Mouse (Mus musculus): ENCODE measurements around the gene S1pr1.

S1pr1 gene

GRCm38 (mm10) chr3:115714671-115715651 lies at the start of gene S1pr1:
TSS of gene S1pr1 (minus strand) at chr3:115715072.
- DNase-seq (ENCODE audit: low read depth, low spot score) = peak; percentile 91

DNA sequence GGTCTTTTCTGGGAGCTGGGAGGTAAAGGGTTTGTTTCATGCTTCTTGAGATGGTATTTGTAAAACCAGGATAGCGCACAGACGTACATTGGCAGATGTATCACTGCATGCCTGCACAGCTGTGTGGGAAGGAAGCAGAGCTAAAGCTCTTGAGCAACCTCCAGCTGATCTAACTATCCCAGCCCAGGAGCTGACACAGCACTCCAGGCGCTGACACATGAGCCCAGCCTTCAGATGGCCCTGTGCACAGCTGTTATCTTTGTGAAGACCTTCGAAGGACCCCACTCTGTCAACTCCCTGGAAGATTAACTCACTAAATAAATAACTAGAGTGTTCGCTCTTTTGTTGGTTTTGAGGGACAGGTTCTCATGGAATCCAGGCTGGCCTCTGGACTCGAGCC lies 48.4 kb upstream of the S1pr1 start:
- DNase-seq (ENCODE audit: low read depth, low spot score) = no peak

- no peak for DNase-seq (ENCODE audit: low read depth, low spot score)
Observed at GRCm38 (mm10) chr3:115762841-115763240, 48.0 kb upstream of the S1pr1 start.

GRCm38 (mm10) chr3:115759659-115760058 lies 44.8 kb upstream of the S1pr1 start:
- DNase-seq (ENCODE audit: low read depth, low spot score) = no peak

- no peak for DNase-seq (ENCODE audit: low read depth, low spot score)
Observed at GRCm38 (mm10) chr3:115758455-115758912, 43.6 kb upstream of the S1pr1 start.

- DNase-seq (ENCODE audit: low read depth, low spot score) = no peak
Observed at GRCm38 (mm10) chr3:115754466-115754865, 39.6 kb upstream of the S1pr1 start.

DNA sequence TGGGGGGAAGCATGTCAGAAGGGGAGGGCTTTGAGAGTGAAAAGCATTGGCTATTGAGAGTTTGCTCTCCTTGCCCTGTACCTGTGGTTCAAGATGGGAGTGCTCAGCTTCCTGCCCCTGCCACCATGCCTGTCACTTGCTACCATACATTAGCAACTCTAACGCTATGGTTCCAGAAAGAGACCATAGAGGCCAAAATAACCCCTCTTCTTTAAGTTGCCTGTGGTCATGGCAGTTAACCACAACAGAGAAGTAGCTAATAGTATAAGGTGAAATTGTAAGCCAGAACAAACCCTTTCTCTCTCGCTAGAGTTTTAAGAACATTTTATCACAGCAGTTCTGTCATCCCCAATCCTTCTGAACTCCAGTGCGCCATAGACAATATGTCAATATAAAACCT lies 35.5 kb upstream of the S1pr1 start:
- no peak for DNase-seq (ENCODE audit: low read depth, low spot score)

DNA sequence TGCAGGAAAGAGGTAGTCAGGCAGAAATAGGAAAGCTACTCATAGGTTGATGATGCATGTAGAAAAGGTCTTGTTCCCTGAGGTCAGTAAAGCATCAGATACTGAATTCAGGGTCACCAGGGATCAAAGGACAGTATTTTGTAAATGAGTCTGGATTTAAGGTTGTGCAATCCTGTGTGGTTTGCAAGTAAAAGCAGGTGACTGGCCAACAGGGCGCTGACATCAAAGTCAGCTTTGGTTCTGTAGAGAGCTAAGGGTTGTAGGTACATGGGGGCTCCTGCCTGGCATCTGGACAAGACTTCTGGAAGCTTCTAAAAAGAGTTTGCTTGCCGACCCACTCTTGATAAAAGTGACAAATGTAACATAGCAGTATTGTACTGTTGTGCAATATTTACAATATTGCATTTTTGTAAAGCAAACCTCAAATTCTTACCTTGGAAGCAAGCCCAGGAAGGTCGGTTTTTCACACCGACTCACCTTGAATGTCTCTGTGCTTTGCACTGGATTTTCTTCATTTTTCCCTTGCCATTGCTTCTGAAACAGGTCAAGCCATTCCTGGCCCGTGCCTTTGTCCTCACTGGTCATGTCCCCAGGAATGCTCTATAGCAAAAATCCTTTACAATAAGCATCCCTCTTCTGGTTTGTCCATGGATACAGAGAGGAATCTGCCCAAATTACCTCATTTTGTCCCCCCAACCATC lies 33.6 kb upstream of the S1pr1 start:
- no peak for DNase-seq (ENCODE audit: low read depth, low spot score)

DNA sequence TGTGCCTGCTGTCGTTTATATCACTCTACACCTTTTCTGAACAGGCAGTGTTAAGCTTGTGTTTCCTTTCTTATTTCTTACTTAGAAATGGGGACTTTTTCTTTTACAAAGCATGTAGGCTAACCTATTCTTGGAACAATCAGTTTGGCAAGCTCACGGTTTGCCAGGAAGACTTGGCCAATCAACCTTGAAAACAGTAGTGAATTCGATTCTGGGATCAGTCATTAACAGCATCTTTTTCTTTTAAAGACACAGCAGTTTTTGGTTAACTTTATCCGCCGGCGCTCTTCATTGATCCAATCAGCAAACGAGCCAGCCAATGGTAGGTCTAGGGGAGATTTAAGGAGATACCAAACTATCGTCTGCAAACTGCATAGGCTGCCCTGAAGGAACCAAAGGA lies 31.6 kb upstream of the S1pr1 start:
- no peak for DNase-seq (ENCODE audit: low read depth, low spot score)

DNA sequence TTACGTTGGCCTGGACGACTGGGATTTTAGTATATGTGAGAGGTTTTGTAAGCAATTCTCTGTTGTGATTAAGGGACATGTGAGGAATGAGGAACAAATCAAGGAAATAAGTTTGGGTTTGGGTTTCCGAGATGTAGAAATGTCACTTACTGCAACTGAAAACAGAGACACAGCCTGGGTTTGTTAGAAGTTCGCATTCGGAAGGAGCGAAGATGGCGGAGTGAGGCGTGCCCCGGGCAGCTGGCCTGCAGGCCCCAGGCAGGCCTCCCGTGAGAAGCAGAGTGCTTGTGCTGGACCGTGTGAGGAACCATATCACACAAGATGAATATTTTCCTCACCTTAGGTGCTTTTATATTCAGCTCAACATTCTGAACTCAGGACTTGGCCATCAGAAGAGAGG lies 30.2 kb upstream of the S1pr1 start:
- no peak for DNase-seq (ENCODE audit: low read depth, low spot score)

DNA sequence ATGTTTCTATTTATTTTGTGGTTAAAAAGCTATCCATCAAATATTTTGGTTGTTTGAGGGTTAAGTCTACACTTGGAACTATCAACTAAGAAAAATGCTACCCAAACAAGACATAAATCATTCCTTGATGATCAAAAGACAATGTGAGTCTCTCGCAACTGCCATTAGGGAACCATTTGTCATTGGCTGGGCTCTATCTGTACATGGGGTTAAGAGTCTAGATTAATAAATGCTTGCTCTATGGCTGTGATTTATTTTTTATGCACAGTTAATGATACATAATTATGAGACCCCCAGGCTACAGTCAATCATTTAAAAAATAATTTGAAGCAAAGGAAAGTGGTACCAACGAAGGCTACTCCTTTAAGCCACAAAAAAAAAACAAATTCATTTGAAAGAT lies 23.7 kb upstream of the S1pr1 start:
- DNase-seq (ENCODE audit: low read depth, low spot score) = no peak

DNA sequence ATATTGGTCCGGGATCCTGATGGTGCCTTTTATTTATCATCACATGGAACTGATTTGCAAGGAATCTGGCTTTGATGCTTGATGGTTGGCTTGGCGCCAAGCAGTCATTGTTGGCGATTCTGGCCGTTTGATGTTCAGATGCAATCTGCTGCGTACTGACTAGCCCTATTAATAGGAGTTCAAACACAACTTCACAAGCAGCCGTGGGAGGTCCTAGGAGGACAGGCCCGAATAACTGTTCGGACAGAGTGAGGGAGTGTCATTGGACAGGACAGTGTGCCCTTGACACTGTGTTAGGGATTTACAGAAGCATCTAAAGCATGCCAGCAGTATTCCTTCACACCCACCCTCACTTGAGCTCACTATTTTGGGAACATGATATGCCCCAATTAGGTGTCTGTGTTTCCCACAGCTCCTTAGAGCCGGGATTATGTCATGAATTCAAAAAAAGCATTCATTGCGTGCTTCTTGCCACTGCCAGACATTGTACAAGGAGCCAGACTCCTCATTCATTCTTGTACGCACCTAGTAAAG lies 23.0 kb upstream of the S1pr1 start:
- peak; percentile 75 for DNase-seq (ENCODE audit: low read depth, low spot score)

- no peak for DNase-seq (ENCODE audit: low read depth, low spot score)
Observed at GRCm38 (mm10) chr3:115735540-115735939, 20.7 kb upstream of the S1pr1 start.

- no peak for DNase-seq (ENCODE audit: low read depth, low spot score)
Observed at GRCm38 (mm10) chr3:115734841-115735240, 20.0 kb upstream of the S1pr1 start.

DNA sequence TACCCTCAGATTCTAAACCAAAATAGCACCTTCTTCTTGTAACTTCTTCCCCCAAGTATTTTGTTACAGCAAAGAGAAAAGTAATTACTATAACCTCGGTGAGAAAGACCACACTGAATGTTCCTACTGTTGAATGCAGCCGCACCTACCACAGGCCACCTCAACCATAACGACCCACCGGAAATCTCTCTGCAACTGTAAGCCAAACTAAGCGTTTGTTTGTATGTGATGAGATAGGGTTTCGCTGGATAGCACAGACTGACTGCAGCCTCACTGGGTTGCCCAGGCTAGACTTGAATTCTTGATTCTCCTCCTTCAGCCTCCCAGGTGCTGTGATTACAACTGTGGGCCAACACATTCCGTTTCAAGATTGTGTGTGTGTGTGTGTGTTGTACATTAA lies 15.5 kb upstream of the S1pr1 start:
- no peak for DNase-seq (ENCODE audit: low read depth, low spot score)

DNA sequence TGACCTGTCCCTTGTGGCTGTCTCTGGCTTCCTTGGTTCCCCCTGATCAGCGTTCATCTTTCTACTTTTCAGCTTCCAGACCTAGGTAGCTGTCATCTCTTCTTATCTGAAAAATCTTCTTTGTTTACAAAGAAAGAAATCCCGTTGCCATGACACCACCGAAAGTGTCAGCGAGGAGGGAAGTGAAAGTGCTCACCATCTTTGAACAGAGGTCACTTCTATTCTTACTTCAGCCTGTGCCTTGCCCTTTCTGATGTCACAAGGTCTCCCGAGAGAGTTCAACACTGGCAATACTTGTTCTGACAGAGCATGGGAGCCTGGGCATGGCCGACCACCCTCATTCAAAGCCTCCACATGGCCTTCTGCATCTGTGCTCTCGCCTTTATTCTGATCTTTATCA lies 14.3 kb upstream of the S1pr1 start:
- no peak for DNase-seq (ENCODE audit: low read depth, low spot score)

DNA sequence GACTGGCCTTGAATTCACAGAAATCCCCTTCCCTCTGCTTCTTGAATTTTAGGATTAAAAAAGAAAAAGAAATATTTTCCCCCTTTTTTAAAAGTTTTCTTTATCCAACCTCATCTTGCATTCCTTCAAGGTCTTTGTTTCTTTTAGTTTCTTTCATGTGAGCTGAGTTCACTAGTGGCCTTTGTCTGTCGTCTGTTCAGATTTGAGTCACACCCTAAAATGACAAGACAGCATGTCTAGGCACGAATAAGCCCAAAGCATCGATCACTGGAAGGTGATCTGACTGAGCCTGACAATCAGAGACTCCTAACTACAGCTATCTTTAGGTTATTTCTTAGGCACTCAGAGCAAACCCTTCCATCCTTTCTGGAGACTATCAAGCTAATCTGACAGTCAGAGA lies 13.3 kb upstream of the S1pr1 start:
- no peak for DNase-seq (ENCODE audit: low read depth, low spot score)

GRCm38 (mm10) chr3:115718886-115719285 lies 4.0 kb upstream of the S1pr1 start:
- no peak for DNase-seq (ENCODE audit: low read depth, low spot score)

DNA sequence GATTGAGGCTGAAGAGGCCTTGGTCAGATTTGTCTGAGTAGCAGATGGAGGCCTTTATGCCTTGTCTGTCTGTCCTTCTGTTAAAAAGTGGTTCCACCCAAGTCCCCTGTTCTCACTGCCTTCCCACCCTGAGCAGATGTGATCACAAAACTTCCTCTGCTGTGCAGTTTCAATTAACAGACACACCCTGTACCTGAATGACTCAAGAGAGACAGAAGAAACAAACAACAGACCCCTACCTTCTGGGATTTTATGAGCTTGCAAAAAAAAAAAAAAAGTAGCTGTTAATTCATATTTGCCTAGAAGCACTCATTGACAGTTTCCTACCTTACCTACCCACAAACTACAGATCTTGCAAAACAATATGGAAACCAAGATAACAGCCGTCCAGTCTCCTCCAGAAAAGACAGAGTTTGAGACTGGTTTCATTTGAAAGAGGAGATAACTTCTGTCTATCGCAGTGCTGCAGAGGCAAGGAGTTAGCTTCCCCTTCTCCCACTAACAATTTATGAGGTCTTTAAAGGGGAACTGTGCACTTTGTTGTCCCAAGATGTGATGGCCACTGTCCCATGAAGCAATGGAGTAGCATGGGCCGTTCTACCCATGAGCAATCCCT lies 1.1 kb upstream of the S1pr1 start:
- no peak for DNase-seq (ENCODE audit: low read depth, low spot score)

GRCm38 (mm10) chr3:115714049-115714435 lies 830 bp downstream of the S1pr1 start:
- peak; percentile 7 for DNase-seq (ENCODE audit: low read depth, low spot score)

GRCm38 (mm10) chr3:115713417-115714048 lies 1.3 kb downstream of the S1pr1 start:
- no peak for DNase-seq (ENCODE audit: low read depth, low spot score)

GRCm38 (mm10) chr3:115712808-115713200 lies 2.1 kb downstream of the S1pr1 start:
- peak; percentile 83 for DNase-seq (ENCODE audit: low read depth, low spot score)

Measured in forelimb bud, embryonic 11.5 days (tissue).